Mouse (Mus musculus) megakaryocyte, embryonic 14.5 days (primary cell): ENCODE data around the gene Ndrg4. TPM values are rescaled to one million over a fixed set of nuclear protein-coding genes. Genes with fewer than 3 reads are reported as not detected.

ENCODE experiments used
- H3K27me3 ChIP-seq: replicated peaks from 2 replicates; pipeline ENCODE3; 2012; ENCODE audit warnings: inconsistent platforms
- H3K36me3 ChIP-seq: replicated peaks from 2 replicates; pipeline ENCODE3; 2012; ENCODE audit warnings: low read length, inconsistent platforms, mixed read lengths
- H3K4me1 ChIP-seq: 2 replicates; pipeline ENCODE4 v1.6.1; 2012; ENCODE audit warnings: inconsistent platforms
- H3K4me3 ChIP-seq: replicated peaks from 2 replicates; pipeline ENCODE3; 2012; ENCODE audit warnings: moderate library complexity, mild to moderate bottlenecking, inconsistent platforms
- H3K9me3 ChIP-seq: 2 replicates; pipeline ENCODE4 v1.6.1; 2012; ENCODE audit warnings: inconsistent platforms
- FLI1 ChIP-seq: IDR thresholded peaks from 2 replicates; pipeline ENCODE4 v1.6.1; 2012; ENCODE audit warnings: low read length, inconsistent platforms, mixed read lengths
- GATA1 ChIP-seq: IDR thresholded peaks from 3 replicates; pipeline ENCODE4 v1.6.1; 2012; ENCODE audit warnings: mixed read lengths, low read length, inconsistent platforms, borderline replicate concordance
- polyA plus RNA-seq: library from polyadenylated mRNA; stranded (reverse); fragments of >175 nt; gene quantifications from 2 replicates; pipeline ENCODE4 v1.2.3, GENCODE M21; 2012; ENCODE audit warnings: low replicate concordance; ENCODE audit not compliant: insufficient read depth

The Ndrg4 gene
- polyA plus RNA-seq, 1 experiment = 30.6 TPM

GRCm38 (mm10) chr8:95715676-95716531 is 39.1 kb downstream of the Ndrg4 start, which contains the start of gene Setd6:
Gene Setd6 (plus strand): TSS chr8:95715881.
- Histone ChIP-seq H3K27me3 (no peaks in the 10 kb centered on the region), H3K4me3 (peak within 1 kb of the TSS; percentile 97), H3K36me3 (peaks cover 64% of the 10 kb centered on the region), H3K9me3 (no peaks in the 10 kb centered on the region), H3K4me1 (peaks cover 64% of the 10 kb centered on the region)
- TF ChIP-seq FLI1 (no peak), GATA1 (no peak)

GRCm38 (mm10) chr8:95716546-95717335 is 40.0 kb downstream of the Ndrg4 start:
- TF ChIP-seq GATA1 = no peak
- TF ChIP-seq FLI1 = no peak
- H3K36me3 ChIP-seq = peaks cover 65% of the 10 kb centered on the region
- H3K4me3 ChIP-seq = peak overlapping the region; percentile 97
- H3K9me3 ChIP-seq = no peaks in the 10 kb centered on the region
- no peaks in the 10 kb centered on the region for H3K27me3 ChIP-seq
- H3K4me1 ChIP-seq = peaks cover 55% of the 10 kb centered on the region

DNA sequence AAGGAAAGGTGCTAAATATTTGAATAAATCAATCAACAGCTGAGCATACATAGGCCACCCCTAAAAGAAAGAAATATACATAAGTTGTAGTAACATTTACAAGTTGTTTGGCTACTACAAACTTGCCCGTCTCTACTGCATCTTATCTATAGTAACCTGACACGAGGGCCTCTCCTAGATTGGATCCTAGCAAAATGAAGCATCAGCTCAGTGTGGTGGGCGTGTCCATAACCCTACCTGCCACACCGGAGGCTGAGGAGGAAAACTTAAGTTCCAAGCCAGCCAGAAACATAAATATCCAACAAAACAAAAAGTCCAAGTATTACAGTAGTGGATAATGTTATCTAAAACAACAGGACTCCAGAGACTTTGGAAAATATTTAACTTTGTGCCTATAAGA is 50.8 kb downstream of the Ndrg4 start:
- H3K27me3 ChIP-seq = no peaks in the 10 kb centered on the region
- TF ChIP-seq GATA1 = no peak
- no peak overlapping the region for H3K4me3 ChIP-seq
- H3K9me3 ChIP-seq = no peaks in the 10 kb centered on the region
- peaks cover 98% of the 10 kb centered on the region for H3K36me3 ChIP-seq
- H3K4me1 ChIP-seq = no peaks in the 10 kb centered on the region

GRCm38 (mm10) chr8:95738596-95738995 is 61.8 kb downstream of the Ndrg4 start:
- no peaks in the 10 kb centered on the region for H3K9me3 ChIP-seq
- H3K4me3 ChIP-seq = no peak overlapping the region
- TF ChIP-seq GATA1 (no peak), FLI1 (no peak)
- H3K36me3 ChIP-seq = peaks cover 99% of the 10 kb centered on the region
- no peaks in the 10 kb centered on the region for H3K4me1 ChIP-seq
- no peaks in the 10 kb centered on the region for H3K27me3 ChIP-seq

DNA sequence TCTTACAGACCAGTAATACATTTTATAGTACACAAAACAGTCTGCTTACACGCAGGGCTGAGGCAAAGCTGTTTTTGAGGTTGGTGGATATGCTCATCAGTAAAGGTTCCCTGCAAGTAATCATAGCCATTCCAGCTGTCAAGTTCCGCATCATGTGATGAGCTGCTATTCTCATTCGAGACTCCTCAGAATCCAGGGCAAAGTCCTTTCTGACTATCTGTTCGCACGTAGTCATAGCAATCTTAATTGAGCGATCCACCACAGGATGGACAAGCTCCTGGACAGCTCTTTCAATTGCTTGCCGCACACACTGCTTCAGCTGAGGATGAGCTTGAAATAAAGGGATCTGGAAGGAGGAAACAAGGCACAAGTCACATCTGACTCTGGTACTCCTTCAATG is 65.0 kb downstream of the Ndrg4 start:
- TF ChIP-seq GATA1 = no peak
- TF ChIP-seq FLI1 = no peak
- Histone ChIP-seq H3K4me3 (no peak overlapping the region), H3K4me1 (no peaks in the 10 kb centered on the region), H3K36me3 (peaks cover 100% of the 10 kb centered on the region), H3K9me3 (no peaks in the 10 kb centered on the region), H3K27me3 (no peaks in the 10 kb centered on the region)

- Histone ChIP-seq H3K27me3 (no peaks in the 10 kb centered on the region), H3K36me3 (peaks cover 100% of the 10 kb centered on the region), H3K9me3 (no peaks in the 10 kb centered on the region), H3K4me1 (no peaks in the 10 kb centered on the region), H3K4me3 (no peak overlapping the region)
- TF ChIP-seq GATA1 (no peak), FLI1 (no peak)
These were observed 71.2 kb downstream of the Ndrg4 start for GRCm38 (mm10) chr8:95748028-95748427.

DNA sequence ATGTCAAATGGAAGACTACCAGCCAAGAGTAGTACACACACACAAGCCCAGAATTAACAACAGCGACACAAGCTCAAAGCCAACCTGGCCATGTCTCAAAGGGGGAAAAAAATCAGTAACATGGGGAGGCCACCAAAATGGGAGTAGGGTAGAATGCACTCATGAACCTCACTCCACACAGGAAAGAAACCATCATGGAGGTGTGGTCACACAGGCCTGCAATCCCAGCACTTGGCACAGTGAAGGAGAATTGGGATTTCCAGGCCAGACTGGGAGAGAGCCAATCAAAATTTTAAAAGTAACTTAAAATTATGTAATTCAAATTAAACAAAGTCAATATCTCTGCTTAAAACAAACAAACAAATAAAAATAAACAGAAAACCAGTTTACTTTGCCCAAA is 75.1 kb downstream of the Ndrg4 start:
- Histone ChIP-seq H3K27me3 (no peaks in the 10 kb centered on the region), H3K4me1 (no peaks in the 10 kb centered on the region), H3K36me3 (peaks cover 99% of the 10 kb centered on the region), H3K9me3 (no peaks in the 10 kb centered on the region), H3K4me3 (no peak overlapping the region)
- no peak for TF ChIP-seq GATA1
- TF ChIP-seq FLI1 = no peak

DNA sequence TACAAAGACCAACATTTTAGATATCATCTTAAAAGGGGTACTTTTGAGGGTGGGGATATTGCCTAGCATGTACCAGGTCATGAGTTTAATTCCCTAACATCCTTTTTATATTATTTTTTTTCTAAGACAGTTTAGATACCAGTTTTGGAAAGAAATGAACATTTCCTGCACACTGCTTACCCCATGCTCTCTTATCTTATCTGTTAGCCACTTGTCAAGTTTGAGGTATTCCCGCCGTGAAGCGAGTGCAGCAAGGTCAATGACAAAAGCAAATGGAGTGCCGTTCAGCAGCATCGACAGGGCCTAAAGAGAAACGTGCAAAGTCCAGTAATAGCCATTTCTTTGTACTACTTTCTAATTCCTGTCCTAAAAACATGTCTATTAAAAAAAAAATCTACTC is 83.5 kb downstream of the Ndrg4 start:
- TF ChIP-seq GATA1 (no peak), FLI1 (no peak)
- Histone ChIP-seq H3K4me3 (no peak overlapping the region), H3K4me1 (no peaks in the 10 kb centered on the region), H3K36me3 (peaks cover 99% of the 10 kb centered on the region), H3K27me3 (no peaks in the 10 kb centered on the region), H3K9me3 (no peaks in the 10 kb centered on the region)

DNA sequence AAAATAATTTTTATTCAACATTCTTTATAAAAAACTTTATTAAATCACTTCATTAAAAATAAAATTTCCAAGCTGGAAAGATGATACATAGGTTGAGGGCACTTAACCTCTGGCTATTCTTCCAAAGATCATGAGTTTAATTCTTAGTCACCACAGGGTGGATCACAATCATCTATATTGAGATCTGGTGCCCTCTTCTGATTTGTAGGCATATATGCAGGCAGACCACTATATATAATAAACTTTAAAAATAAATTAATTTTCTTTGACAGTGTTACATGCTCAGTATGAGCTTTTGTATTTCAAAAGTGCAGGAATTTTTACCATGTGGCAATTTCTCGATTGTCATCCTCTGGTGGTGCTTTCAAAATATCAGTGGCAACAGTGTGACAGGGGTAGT is 87.4 kb downstream of the Ndrg4 start:
- peaks cover 100% of the 10 kb centered on the region for H3K36me3 ChIP-seq
- no peaks in the 10 kb centered on the region for H3K27me3 ChIP-seq
- no peaks in the 10 kb centered on the region for H3K4me1 ChIP-seq
- H3K4me3 ChIP-seq = no peak overlapping the region
- H3K9me3 ChIP-seq = no peaks in the 10 kb centered on the region
- TF ChIP-seq FLI1 = no peak
- no peak for TF ChIP-seq GATA1

Other genes with a start within 250 kb of the Ndrg4 start
- 12.7 and 20.4 TPM in 2 replicates for gene Cfap20, start 242.1 kb upstream of the Ndrg4 start, polyA plus RNA-seq
- gene Csnk2a2, start 186.9 kb upstream of the Ndrg4 start, polyA plus RNA-seq = 6.6 and 7.8 TPM in 2 replicates
- not detected in 2 replicates for gene Ccdc113, start 142.9 kb upstream of the Ndrg4 start, polyA plus RNA-seq
- 0.79 TPM in 1 of 2 replicates, not detected in the other for gene Prss54, start 100.6 kb upstream of the Ndrg4 start, polyA plus RNA-seq
- 0.44 and 4.1 TPM in 2 replicates for gene Gins3, start 43.5 kb upstream of the Ndrg4 start, polyA plus RNA-seq
- gene Setd6, start 38.9 kb downstream of the Ndrg4 start, polyA plus RNA-seq = 2.0 and 3.7 TPM in 2 replicates
- 1.4 and 2.1 TPM in 2 replicates for gene Cnot1, start 130.5 kb downstream of the Ndrg4 start, polyA plus RNA-seq
- 13.8 and 55.0 TPM in 2 replicates for gene Sap18b, start 148.4 kb downstream of the Ndrg4 start, polyA plus RNA-seq
- 3.6 and 9.6 TPM in 2 replicates for gene Slc38a7, start 176.6 kb downstream of the Ndrg4 start, polyA plus RNA-seq
- gene Got2, start 211.6 kb downstream of the Ndrg4 start, polyA plus RNA-seq = 8.5 and 22.3 TPM in 2 replicates